Mouse (Mus musculus) cerebellum, postnatal 36 days (tissue): Measurements from ENCODE around the gene Stx8.

Source experiments
- DNase-seq, 2 experiments: peaks; one replicate each; pipeline ENCODE4 v3.0.0; 2021 to 2022; ENCODE audit warnings: mixed read lengths in 2 of 2

Stx8 gene

DNA sequence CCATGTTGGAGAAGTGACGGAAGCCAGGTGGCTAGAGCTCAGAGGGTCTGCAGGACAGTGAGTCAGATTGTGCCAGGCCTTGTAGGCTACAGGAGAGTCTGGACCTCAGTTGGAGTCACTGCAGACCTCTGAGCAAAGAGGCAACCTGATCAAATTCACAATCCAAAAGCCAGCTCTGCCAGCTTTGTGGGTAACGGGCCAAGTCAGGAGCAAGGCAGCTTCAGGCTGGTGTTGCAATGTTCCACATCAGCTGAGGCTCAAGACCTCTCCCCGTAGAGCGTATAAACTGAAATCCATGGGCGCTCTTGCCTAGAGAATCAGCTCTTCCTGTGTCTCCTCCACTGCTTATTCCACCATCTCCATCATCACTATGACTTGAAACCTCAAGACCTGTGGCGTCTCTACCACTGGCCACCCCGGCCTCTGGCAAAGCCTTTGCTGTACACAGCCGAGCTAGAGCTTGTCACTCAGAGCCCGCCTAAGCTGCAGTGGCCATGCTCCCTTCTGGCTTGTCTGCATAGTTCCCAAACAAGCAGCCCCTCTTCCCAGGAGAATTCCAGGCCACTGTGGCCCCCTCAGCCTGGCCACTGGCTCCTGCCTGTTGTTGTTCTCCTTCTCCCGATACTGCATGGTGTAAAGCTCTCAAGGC lies 235.9 kb downstream of the Stx8 start:
- no peak for DNase-seq

DNA sequence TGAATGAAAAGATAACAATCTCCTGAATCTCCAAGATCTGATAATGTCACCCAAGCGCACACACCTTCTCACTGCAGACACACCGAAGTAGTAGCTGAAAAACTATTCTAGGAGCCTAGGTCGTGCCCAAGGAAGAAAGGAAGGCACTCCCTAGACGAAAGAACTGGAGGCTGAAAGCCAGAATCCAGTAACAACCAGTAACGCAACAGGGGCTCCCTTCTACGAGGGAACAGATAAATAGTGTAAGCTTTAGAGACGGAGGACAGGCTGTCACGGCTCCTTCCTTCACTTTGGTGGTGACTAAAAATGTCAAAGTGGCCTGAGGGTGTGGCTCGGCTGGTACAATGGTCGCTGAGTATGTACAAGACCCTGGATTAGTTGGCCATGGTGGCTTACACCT lies 236.6 kb downstream of the Stx8 start:
- no peak for DNase-seq

DNA sequence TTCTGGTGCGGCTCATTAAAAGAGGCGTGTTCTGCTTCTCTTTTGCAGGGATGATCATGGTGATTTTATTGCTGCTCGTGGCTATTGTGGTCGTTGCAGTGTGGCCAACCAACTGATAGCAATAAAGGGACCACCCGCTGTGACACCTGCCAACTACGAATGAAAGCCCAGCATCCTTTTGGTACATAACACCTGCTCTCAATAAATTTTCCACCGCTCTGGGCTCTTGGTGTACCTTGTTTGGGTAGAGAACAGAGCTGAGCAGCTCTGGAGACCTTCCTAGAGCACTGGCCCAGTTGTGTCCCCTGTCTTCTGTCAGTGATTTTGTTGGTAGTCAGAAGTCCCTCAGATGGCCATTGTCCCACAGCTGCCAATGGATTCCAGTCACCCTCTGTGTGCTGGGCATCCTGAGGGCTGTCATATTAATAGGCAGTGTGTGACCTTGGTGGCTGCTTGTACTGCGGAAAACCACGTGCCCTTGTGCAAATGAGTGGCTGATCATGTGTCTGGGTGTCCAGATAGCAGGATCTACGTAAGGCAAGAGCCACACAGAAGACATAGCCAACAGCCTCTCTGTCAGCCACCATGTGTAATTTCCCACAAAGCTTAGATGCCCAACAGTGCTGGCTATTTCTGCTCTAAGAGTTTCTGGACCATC lies 237.8 kb downstream of the Stx8 start:
- no peak for DNase-seq

DNA sequence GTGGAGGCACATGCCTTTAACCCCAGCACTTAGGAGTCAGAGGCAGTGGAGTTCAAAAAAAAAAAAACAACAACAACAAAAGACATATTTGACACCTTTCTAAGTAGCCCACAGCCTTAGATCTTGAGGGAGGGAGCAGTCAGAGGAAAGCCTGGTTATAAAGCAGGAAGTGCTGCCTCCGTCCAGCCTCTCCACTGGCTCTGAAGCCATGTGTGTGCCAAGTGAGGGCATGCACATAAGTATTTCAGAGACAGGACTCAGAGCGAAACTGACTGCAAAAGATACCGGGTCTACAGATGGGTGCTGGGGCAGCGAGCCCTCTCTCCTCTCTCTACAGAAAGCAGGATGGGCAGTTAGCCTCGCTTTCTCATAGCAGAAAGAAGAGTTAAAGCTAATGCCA lies 238.4 kb downstream of the Stx8 start:
- no peak for DNase-seq

DNA sequence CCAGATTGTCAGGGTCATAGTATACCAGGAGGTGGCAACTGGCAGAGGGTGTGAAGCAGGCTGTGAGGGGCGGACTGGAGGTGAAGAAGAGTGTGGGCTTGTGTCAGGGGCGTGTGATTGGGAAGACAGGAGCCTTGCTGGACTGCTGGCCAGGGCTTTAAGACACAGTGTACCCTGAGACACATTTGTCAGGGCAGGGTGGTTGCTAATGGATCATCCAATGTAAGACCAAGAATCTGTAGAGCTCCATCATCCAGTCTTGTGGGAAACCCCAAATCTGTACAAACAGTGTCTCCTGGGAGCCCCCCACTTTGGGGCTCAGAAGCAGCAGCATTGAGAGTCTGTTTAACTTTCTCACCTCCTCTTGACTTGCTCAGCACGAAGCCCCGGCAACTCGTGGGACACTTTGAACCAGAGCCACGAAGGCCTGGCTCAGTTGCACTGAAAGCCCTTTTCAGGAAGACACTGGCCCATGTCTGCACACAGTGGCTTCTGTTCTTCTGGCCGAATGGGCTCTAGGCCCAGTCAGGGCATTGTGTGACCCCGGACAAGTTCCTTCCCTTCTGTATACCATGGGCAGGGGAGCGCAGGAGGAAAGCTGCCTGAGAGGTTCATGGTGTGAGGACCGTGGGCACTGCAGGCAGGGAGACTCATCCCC lies 239.7 kb downstream of the Stx8 start:
- DNase-seq = no peak

DNA sequence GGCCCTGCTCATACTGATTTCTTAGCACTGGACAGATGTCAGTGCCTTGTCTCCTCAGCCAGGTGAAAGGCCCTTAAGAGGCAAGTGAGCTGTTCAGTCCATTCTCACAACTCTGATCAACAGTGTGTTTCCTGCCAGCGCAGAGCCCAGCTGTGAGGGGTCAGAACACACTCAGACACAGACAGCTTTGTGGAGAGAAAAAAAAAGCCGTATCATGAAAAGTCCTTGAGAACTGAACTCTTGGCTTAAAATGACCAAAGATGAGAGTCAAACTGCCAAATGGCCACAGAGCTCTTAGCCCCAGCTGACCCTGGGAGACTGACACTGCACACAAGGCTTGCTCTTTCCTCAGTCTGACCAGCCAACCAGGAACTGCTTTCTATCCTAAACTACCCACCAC lies 242.0 kb downstream of the Stx8 start:
- no peak for DNase-seq

DNA sequence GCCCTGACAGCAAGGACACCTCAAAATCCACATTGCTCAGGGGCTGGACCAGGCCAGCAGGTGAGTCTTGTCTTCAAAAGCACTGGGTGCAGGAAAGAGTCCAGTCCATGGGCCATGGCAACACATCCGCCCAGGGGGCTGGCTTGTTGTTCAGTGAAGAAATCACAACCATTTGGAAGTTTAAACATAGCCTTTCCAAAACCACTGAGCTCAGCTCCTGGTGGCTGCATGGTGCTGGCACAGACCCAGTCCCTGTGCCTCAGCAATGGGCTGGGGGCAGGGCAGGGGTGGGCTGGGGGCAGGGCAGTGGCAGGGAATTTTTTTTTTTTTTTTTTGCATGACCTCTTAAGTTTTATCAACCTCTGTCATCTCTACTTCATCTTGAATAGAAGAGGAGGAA lies 242.6 kb downstream of the Stx8 start:
- no peak for DNase-seq

DNA sequence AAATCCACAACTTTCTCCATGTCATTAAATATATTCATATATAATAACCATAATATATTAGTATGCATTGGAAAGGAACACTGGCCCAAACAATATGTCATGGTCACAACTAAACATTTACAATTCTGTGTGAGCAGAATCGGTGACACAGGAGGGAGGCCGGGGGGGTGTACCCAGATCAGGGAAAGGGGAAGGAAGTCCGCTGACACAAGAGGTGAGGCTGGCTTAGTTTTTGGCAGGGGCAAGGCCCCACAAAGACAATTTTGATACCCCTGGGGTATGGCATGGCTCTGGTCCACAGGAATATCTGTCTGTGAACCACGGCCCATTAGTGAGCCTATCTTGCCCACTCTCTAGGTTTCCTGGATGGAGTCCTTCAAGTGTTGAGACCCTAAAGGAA lies 243.5 kb downstream of the Stx8 start:
- DNase-seq = no peak

DNA sequence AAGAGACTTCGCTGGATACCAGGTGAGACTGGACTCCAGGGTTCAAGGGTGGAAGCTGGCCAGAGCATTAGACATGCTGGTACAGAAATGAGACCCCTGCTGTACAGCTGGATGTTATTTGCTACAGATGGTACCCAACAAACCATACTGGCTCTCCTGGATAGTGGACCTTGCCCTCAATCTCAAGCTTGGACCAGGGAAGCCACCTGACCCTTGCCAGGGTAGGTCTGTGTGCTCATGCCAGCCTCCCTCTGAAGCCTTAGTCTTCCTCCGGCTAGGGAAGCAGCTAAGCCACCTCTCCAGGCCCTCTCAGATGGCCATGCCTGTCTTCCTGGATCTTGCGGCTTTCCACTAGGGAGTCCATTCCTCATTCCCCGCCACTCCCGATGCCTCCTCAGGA lies 244.7 kb downstream of the Stx8 start:
- no peak for DNase-seq

DNA sequence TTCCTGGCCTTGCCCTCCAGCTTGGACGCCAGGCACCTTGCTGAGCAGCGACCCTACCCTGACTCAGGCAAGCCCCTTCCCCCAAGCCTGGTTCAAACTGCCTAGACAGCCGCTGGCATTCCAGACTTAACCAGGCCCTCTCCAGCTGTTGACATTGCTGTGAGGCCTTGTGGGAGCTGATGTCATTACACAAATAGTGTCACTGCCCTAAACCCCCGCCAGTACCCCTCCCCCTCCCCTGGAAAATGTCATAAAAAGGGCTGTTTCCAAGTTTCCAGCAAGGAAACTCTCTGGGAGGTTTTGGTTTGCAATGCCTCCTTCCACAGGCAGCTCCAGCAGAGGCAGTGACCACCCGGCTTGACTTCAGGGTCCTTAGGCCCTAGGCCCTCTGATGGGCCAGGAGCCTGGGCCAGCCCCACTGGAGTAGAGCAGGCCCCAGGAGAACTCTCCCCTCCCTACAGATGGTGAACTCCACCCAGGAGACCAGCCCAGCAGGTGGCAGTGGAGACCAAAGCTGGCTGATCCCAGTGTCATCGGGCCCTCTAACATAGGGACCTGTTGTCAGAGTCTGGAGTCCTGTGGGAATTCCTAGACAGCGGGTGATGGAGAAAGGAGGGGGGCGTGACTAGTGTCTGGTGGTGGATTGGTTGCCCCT lies 246.1 kb downstream of the Stx8 start:
- no peak for DNase-seq

DNA sequence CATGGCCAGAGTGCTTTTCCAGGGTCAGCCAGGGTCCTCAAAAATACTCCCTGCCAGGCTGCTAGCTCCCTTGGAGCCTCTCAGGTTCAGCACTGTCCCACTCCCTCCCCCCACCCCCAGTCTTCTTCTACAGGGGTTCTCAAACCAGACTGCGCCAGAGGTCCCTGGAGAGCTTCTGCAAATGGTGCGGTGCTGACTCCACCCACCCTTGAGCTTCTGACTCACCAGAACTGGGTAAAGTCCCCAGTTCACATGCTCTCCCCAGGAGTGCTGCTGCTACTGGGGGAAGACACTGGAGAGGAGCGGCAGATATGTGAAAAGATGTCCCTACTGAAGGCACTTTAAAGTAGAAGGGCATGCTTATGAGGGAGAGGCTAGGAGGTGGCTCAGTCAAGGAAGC lies 247.9 kb downstream of the Stx8 start:
- no peak for DNase-seq

DNA sequence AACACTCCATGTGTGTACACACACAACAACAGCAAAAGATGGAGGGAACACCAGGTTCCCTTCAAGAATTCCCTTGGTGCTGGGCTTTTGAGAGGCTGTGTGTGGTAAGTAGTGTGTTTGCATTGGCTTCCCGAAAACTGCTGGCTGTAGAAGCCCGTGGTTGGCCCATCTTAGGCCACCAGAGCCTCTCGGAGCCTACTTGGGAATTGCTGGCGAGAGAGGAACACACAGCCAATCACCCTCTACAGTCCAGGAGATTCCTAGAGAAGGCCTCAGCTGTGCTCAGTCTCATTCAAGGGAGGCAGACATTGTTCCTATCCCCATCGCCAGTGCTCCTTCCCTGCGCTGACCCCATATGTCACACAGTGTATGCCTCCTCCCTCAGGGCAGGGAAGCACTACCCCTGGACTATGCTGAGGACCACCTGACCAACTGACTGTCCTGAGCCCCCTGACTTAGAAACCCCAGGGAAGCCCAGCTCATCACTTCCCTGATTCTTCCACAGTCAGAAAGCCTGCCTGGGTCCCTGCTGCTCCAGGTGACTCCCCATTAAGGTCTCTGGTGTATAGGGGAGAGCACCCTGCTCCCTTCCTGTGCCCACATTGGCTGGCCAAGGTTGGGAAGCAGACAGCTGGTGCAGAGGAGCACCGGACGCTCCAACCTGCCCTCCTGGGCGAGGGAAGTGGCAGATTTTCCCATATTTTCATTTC lies 248.7 kb downstream of the Stx8 start:
- DNase-seq = no peak

DNA sequence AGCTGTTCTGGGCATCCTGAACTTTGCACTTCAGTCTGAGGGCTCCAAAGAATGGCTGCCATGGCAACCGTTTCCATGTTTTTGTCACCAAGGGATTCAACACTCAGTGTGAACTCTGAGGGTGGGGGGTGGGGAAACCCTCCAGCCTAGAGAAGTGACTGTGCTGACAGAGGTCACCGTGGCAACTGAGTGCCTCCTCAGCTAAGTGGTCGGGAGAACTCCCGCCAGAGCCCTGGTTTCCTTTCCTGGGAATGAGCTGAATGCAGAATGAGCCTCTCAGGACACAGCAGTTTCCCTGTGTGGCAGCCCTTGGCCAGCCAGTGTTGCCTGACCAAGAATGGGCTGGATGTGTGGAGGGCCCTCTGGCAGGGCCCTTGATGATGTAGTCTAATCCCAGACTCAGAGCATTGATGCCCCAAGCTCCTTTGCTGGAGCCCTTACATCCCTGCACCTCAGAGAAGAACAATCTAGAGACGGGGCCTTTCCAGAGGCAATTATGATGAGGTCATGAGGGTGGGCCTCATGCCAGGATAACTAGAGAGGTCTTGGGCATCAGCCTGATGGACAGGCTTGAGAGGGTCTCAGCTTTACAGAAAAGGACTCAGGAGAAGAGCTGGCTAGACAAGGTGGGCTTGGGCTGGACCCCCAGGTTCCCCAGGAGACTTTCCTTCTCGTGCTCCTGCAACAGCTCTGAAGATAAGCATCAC lies 249.4 kb downstream of the Stx8 start:
- DNase-seq = no peak

DNA sequence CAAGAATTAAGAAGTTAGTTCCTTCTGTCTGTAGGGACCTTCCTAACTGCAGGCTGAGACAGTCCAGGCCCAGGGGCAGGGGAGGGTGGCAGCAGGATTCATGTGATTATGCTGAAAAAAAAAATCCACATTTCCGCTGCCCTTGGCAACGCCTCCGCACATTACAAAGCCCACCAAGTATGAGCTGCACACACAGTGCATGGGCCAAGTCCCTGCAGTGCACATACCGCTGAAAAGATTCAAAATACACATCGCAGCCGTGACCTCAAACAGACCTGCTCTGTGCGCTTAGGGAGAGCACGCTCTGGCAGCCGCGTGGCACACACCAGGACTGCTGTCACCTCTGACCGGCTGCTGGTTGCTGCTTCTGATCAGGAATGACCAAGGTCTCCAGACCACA lies 250.0 kb downstream of the Stx8 start:
- no peak for DNase-seq

DNA sequence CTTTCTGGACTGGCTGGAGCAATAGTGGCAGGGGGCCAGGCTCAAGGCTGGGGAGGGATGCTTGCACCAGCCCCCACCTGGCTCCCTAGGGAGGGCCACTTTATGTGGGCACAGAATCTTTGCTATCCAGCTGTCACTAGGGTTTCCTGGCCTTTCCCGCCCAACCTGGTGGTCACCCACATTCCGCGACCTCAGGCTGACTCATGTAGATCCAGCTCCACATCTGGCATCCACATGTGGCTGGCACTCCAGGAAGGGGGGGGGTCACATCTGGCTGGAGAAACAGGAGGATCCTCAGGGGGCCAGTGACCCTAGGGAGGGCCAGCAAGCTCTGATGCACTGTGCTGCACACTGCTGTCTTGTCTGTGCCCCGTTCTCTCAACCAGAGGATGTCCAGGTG lies 254.7 kb downstream of the Stx8 start:
- DNase-seq = no peak

DNA sequence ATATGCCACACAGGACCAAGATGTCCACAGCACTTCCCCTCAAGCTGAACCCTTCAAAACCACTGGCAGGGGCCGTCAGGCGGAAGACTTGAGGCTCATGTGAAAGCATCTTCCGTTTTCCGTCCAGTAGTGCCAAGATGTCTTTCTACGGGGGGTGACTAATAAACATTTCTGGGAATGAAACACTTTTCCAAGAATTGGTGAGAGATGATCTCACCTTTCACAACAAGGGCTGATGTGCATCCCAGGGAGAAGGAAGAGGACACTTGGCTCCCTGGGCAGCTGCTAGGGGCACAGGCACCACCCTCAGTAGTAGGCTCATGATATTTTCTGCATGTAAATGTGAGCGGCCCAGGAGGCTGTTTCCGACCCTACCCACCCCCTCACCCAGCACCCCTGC lies 256.2 kb downstream of the Stx8 start:
- no peak for DNase-seq

DNA sequence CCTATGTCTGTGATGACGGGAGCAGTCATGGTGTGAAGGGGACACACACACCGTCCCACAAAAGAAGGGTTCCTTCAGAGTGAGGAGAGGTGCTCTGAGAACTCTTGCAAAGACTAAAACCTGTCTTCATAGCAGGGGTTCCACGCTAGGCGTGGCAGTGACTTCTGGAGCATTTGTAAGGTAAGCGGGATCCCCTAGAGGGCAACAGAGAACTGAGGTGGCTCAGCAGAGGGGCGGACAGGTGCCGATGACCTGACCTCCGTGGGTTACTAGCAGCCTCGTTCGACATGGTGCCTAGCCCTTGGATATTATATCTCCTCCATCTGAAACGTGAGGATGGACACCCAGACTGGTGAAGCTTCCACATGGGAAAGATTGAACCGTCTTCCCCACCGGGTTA lies 257.1 kb downstream of the Stx8 start:
- DNase-seq = no peak

DNA sequence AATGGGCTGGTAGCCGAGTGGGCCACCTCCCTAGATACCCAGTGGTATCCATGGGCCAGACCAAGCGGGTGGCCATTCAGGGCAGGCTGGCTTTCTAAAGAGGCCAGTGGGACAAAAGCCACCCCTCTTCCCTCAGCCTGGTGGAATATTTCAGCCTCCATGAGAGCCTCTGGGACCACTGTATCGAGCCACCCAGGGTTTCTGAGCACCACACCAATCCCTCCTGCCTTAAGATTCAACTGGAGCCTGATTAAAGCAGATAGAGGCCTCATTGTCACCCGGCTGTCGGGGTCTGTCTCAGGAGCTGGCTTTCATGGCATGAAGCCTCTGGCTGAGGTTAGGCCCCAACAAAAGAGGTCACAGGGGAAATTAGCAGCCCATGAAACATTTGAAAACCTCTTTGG lies 260.7 kb downstream of the Stx8 start:
- DNase-seq = no peak

DNA sequence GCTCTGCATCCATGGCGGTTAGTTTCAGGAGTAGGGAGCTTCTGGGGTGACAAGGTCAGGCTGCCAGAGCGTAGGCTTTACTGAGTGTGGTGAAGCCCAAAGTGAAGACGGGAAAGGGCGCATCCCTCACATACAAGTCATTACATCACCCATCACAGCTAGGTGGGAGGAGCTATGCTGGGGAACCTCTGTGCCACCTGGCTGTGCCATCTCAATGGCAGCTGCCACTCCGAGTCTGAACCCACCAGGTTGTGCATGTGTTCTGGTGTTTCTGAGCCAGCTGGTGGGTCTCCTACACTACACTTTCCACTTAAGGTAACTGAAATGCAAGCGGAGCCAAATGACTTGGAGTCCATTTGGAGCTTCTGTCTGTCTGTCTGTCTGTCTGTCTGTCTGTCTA lies 261.8 kb downstream of the Stx8 start:
- DNase-seq = no peak

DNA sequence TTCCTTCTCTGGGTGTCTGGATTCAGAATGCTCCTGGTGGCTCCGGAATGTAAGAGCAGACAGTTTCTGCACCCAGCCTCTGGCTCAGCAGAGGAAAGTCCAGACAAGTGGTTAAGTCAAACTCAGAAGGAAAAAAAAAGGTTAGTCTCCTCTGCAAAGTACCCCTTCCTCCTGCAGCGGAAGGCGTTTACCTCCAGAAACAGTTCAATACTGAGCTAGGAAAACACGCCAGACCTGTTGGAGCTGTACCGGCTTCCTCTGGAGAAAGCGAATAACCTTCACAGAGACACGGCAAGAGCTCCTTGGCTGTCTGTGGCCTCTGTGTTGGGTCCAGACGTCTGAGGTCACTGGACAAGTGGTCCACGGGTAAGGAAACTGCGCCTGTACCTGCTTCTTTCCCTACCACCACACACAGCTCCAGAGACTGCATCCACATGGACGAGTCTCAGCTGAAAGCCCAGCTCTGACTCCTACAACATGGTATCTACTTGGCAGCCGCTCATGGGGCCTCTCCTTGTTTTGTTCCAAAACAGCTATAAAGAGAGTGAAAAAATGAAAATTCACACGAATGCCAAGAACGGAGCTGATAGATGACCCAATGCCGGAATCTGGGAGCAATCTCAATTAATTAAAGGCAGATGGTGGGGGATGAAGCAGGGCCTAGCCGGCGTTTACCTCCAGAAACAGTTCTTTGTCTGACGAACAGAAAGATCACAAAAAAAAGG lies 263.1 kb downstream of the Stx8 start:
- DNase-seq = no peak

DNA sequence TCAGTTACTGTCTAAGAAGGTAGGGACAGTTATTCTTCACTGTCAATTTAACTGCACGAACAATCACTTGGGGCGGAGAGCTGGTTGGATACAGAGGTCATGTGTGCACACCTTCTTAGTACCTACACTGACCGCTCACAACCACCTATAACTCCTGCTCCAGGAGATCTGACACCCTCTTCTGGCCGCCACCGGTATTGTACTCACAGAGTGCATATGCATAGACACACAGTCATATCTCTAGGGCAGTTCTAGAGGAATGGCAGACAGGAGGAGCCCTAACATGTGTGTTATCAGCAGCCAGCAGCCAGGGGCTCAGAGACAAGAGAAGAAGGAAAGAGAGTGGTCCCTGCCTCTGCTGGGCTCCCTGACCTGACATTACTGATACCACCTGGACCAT lies 265.6 kb downstream of the Stx8 start:
- no peak for DNase-seq

DNA sequence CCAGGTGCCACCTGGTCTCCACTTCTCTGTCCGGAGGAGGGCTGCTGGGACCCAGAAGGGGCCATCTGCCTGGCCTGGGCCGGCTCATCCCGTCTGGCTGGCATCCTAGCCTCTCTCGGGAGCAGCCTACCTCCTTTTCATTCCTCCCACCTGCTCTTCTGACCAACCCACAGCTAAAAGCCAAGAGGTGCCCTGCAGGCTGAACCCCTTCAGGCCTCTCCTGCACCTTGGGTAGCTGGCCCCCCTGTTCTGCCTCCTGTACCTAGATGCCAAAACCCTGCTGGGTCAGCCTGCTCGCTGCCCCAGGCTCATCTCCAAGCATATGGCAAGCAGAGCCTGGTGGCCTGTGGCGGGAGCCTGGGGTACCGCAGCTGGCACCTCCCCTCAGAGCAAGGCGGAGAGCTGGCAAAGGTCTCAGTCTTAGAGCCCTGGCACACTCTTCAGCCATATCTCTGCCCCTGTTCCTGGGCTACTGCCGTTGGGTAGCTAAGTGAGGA lies 267.5 kb downstream of the Stx8 start:
- DNase-seq = peak; percentile 88 to 92
